Mouse (Mus musculus): ENCODE results near the gene Sgsm2.

Gene Sgsm2

GRCm38 (mm10) chr11:74896901-74897677, at the start of gene Sgsm2:
Gene Sgsm2 (minus strand): TSS chr11:74897060.
- DNase-seq (ENCODE audit: low read depth, low spot score): peak; percentile 60

GRCm38 (mm10) chr11:74946348-74946747, 49.5 kb upstream of the Sgsm2 start:
- peak; percentile 34 for DNase-seq (ENCODE audit: low read depth, low spot score)

GRCm38 (mm10) chr11:74930391-74930790, 33.5 kb upstream of the Sgsm2 start:
- no peak for DNase-seq (ENCODE audit: low read depth, low spot score)

DNA sequence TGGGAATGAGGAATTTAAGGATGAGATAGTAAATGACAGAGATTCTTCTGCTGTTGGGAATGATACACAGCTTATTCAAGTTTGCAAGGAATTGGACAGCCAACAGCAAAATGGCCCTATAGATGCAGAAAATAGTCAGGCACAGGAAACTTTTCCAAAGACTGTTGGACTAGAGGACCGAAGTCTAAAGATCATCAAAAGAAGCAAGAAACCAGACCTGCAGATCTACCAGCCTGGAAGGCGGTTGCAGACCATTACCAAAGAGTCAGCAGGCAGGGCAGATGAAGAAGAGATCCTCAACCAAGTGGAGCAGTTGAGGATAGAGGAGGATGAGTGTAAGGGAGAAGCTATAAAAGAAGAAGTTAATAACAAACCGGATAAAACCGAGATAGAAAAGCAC, 32.3 kb upstream of the Sgsm2 start:
- no peak for DNase-seq (ENCODE audit: low read depth, low spot score)

DNA sequence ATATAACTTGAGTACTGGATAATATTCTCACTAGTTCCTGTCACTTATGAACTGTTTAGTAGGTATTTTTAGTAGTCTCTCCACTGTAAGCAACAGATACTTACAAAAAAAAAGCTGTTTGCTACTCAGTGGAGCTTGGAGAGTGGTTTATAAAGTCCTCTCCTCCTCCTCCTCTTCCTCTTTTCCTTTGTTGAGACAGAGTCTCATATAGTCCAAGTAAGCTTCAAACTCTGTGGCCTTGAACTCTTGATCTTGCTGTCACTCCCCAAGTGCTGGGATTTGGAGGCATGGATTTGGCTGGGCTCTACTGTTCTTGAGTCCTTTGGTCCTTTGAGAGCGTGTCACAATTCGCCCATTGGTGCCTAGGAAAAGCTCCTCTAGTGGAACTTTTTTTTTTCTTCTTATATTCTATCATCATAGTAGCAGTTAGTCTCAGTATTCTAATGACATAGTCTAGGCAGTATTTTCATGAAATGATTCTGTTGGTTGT, 30.4 kb upstream of the Sgsm2 start:
- no peak for DNase-seq (ENCODE audit: low read depth, low spot score)

GRCm38 (mm10) chr11:74926388-74927005, 29.6 kb upstream of the Sgsm2 start:
- no peak for DNase-seq (ENCODE audit: low read depth, low spot score)

DNA sequence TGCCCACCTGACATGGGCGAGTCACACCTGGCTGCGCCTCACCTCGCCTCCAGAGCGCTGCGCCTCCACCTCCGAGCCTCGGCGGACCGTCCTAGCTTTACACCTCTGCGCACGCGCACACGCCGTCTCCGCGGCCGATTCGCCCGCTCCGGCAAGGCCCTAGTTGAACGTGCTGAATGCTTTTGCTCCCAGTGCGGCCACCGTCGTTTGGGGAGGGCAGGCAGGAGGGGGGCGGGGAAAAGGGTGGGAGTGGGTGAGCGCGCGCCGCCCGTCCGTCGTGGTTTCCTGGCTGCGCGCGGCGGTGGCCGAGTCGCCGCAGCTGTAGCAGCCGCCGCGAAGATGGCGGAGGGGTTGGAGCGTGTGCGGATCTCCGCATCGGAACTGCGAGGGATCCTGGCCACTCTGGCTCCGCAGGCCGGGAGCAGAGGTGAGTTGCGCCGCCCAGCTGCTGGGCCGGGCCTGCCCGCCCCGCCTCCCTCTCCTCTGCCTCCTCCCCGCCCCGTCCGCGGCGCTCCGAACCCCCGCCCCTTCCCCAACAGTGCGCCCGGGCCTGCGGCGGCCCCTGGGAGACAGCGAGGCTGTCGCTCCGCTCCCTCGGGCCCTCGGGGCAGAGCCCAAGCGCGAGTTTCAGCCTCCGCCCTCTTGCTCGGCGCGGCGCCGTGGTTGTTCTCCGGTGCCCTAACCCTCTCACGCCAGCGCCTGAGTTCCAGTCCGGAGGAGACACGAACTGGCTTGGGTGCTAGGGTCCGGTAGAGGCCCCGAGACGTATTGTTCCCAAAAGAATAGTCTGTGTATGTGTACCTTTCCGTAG, 28.9 kb upstream of the Sgsm2 start, which contains the start of the genes Smg6 and Srr:
Gene Smg6 (plus strand): TSS at position 247 of the 811 bp plus-strand sequence.
Gene Srr (minus strand): TSS at position 372 of the 811 bp plus-strand sequence.
- DNase-seq (ENCODE audit: low read depth, low spot score): peak; percentile 96

- no peak for DNase-seq (ENCODE audit: low read depth, low spot score)
Observed at GRCm38 (mm10) chr11:74924149-74924548, 27.3 kb upstream of the Sgsm2 start.

GRCm38 (mm10) chr11:74919249-74919648, 22.4 kb upstream of the Sgsm2 start:
- no peak for DNase-seq (ENCODE audit: low read depth, low spot score)

- no peak for DNase-seq (ENCODE audit: low read depth, low spot score)
Observed at GRCm38 (mm10) chr11:74912492-74912891, 15.6 kb upstream of the Sgsm2 start.

GRCm38 (mm10) chr11:74909978-74910377, 13.1 kb upstream of the Sgsm2 start:
- no peak for DNase-seq (ENCODE audit: low read depth, low spot score)

DNA sequence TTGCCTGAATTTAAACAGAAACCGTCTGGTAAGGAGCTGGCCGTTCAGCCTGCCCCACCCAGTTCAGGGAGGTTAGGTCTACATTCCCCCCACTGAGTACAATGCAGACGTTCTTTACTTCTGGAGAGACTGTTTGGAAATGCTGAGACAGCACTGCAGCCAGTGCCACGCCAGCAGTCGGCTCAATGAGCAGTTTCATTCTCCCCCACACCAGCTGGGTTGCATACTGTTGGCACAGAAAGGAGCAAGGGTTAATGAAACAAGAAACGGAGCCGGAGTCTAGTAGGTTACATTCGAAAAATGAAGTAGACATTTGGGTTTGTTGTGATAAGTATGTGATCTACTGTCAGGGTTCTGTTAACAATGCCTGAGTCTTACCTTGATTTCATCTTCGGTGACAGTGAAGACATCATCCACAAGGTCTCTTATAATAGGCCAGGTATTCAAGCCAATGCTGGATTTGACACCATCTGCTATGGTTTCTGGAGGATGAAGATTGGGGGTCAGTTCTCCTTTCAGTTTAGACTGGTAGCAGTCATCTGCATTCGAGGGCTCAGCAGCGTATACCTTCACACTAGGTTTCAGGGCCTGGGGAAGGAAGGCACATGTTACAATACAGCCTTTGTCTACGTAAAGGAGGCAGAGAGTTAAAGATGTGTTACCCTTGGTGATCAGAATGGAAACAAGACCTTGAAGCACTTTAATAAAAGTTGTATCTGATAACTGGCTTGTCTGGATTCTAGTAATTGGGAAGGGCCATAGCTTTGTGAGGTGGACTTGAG, 11.9 kb upstream of the Sgsm2 start:
- DNase-seq (ENCODE audit: low read depth, low spot score): no peak

DNA sequence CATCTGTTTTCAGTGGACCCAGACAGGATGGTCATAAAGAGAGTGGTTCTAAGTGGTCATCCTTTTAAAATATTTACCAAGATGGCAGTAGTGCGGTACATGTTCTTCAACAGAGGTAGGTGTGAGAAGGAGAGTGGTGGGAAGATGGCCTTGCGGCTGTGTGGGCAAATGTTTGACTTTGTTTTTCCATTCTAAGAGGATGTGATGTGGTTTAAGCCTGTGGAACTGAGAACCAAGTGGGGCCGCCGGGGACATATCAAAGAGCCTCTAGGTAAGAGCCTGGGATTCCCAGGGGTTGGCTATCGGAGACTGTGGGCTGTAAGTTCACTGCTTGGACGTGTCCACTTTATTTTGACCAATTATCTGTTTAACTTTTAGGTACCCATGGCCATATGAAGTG, 11.0 kb upstream of the Sgsm2 start:
- DNase-seq (ENCODE audit: low read depth, low spot score): no peak

DNA sequence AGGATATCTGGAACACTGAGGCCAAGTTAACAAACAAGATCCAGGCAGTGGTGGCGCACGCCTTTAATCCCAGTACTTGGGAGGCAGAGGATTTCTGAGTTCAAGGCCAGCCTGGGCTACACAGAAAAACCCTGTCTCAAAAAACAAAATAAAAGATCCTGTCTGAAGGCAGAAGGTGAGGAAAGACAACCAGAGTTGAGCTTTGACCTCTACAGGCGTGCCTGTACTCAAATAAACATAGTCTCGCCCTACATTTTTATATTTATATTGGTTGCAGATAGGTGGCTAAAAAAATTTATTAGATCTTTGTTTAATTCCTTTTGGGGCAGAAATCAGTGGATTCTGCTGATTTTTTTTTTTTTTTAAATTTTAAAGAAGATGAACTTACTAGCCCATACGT, 5.6 kb upstream of the Sgsm2 start:
- no peak for DNase-seq (ENCODE audit: low read depth, low spot score)

DNA sequence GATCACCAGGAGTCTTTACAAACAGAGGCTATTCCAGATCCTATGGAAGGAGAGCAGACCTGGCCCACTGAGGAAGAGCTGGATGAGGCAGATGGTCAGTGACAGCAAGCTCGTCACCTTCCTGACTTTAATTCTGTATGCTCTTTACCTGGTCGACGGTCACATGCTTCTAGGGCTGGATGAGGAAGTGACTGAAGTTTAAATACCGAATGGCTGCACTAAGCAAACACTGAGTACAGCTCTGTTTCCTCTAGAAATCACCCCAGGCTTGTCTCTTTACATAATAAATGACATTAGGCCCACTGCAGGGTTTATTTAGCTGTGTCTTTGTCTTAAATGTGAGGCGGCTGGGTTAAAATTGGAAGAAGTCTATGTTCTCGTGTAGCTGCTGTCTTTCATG, 4.7 kb upstream of the Sgsm2 start:
- DNase-seq (ENCODE audit: low read depth, low spot score): no peak

- no peak for DNase-seq (ENCODE audit: low read depth, low spot score)
Observed at GRCm38 (mm10) chr11:74898517-74898827, 1.6 kb upstream of the Sgsm2 start.

DNA sequence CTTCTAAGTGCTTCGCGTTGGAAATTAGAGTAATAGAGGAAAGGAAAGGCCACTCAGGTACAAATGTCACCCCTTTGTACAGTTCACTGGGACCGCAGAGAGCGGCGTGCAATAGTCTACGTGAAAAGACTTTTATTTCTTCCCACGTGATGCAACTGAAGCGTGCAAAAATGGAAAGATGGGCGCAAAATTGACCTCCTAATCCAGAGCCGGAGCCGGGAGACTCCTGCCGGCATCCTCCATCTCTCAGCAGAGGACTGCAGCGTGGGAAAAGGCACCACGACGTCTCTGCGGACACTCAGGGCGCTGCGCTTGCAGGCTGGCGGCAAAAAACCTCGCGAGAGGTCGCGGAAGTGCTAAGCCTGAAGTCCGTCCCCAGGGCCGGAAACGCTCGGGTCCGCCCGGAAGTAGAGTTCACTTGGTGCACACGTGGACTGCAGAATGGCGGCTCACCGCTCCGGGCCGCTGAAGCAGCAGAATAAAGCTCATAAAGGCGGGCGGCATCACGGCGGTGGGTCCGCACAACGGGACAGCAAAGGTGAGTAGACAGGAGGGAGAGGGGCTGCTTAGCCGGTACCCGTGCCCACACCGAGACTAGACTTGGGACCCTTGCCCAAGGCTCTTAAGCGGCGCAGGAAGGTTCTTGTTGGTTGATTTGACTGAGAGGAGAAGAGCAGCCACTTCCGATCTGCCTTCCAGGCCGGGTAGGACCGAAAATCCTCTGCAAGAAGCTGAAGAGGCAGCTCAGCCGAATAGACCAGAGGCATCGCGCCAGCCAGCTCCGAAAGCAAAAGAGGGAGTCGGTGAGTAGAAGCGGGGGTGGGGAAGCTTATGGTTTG, 1.0 kb upstream of the Sgsm2 start, which contains the start of gene Tsr1:
Gene Tsr1 (plus strand): TSS at position 394 of the 839 bp plus-strand sequence.
- peak; percentile 87 for DNase-seq (ENCODE audit: low read depth, low spot score)

DNA sequence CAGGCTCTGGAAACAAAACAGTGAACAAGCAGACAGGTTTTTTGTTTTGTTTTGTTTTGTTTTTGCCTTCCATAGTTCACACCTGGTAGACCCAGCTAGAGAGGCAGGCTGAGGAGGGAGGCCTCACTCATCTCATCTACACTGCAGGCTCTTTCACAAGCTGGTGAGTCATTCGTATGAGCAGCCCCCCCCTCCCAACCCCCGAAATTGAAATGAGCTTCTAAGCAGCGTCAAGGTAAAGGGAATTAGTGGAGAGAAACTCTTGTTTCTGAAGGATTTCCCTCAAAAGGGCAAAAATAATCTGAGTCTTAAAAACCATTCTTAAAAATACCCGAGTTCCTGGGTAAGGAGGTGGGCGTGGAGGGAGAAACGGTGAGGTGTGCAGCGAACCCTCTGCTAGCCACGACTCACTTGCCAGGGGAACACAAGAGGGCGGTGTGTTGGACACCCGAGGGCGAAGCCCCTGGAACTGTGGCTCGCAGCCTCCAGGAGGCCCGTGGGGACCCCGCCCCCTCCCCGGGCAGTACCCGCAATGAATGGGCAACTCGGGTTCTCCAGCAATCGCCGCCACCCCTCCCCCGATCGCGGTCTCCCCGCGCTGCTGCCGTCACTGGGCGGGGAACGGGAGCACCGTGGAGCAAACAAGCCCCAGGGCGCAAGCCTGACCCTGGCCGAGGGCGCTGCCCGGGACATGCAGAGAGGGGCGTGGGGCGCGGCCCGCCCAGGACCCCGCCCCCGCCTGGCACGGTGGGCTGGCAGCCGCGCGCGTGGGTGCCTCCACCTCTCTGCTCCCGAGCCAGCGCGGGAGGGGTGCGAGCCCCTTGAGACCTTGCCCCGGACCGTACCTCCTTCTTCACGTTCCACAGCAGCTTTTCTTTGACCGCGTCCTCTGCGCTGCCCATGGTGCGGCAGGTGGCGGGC, 620 bp downstream of the Sgsm2 start:
- DNase-seq (ENCODE audit: low read depth, low spot score): peak; percentile 20

GRCm38 (mm10) chr11:74894619-74895018, 2.2 kb downstream of the Sgsm2 start:
- DNase-seq (ENCODE audit: low read depth, low spot score): no peak

Data from embryo, embryonic 11.5 days (tissue).